Mouse (Mus musculus) olfactory bulb, adult 2 months (tissue): ENCODE data around the gene Csrnp3. TPM values are rescaled to one million over a fixed set of nuclear protein-coding genes. Genes with fewer than 3 reads are reported as not detected.

ENCODE experiments used
- H3K27ac ChIP-seq: fragments of 200-500 bp; 2 replicates; pipeline ENCODE4 v1.5.1; 2012; ENCODE audit warnings: low read depth, low read length; ENCODE audit not compliant: insufficient read depth
- H3K4me1 ChIP-seq: fragments of 200-500 bp; 2 replicates; pipeline ENCODE4 v1.6.1; 2012; ENCODE audit warnings: low read length; ENCODE audit not compliant: control insufficient read depth, insufficient read depth
- H3K4me3 ChIP-seq: fragments of 200-500 bp; 2 replicates; pipeline ENCODE4 v1.5.1; 2012; ENCODE audit warnings: mild to moderate bottlenecking, low read depth, low read length, moderate library complexity; ENCODE audit not compliant: insufficient read depth
- CTCF ChIP-seq: fragments of 200-500 bp; IDR thresholded peaks from 2 replicates; pipeline ENCODE4 v1.5.1; 2012; ENCODE audit warnings: low read depth, mild to moderate bottlenecking, low read length, moderate library complexity; ENCODE audit not compliant: insufficient read depth
- POLR2A ChIP-seq: fragments of 200-500 bp; IDR thresholded peaks from 2 replicates; pipeline ENCODE4 v1.6.1; 2012; ENCODE audit warnings: mild to moderate bottlenecking, low read depth, low read length, moderate library complexity; ENCODE audit not compliant: insufficient read depth
- WGBS: fragments of 180-500 bp; shearing (Covaris S2); methylation state at CpG from one replicate; pipeline ENCODE4 v1.1.7; 2018; 5-methylcytosine and 5-hydroxymethylcytosine counted together
- polyA plus RNA-seq: library from polyadenylated mRNA; stranded (reverse); fragments of >200 nt; gene quantifications from 2 replicates; pipeline ENCODE4 v1.2.4, GENCODE M21; 2012; ENCODE audit warnings: low replicate concordance; ENCODE audit not compliant: missing spikeins, insufficient read depth, insufficient read length

The Csrnp3 gene
- polyA plus RNA-seq, 1 experiment = not detected

DNA sequence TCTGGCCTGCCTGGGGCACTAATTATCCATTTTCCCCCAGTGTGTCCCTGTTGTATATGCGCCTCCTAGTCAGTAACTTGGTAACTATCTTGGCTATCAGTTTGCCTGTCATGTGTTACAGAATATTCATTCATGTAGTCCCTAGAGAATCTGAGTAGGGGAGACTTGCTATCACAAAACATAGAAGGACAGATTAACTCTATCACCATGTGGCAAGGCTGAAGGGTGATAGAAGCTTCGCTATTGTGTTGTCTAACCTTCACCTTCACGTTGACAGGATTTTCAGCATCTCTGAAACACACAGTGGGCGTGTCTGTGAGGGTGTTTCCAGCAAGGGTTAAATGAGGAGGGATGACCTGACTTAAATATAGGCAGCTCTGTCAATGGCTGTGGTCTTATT lies 140.1 kb downstream of the Csrnp3 start:
- TF ChIP-seq CTCF = no peak
- no peak for TF ChIP-seq POLR2A
- Histone ChIP-seq H3K4me3 (no peak overlapping the region), H3K4me1 (no peaks in the 10 kb centered on the region), H3K27ac (no peak overlapping the region)
- WGBS = 93% methylated on average over 4 of the region's 4 CpGs

DNA sequence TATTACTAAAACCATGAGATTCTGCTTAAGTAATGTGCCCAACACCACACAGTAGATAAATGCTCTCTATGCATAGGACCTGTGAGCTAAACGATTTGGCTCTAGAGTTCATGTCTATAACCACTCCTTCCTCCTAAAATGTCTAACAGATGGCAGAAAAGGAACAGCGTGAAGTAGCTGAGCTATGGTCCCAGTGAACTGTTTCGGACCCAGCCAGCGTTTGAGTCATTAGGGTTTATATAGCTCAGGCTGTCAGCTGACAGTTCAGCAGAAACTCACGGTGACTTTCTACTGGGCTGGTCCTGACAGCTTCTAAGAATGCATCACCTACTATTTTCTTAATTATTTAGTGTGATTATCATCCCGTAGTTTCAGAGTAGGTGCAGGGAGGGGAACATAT lies 141.5 kb downstream of the Csrnp3 start:
- WGBS = 44% methylated on average over 6 of the region's 6 CpGs
- TF ChIP-seq POLR2A (no peak), CTCF (no peak)
- H3K4me1 ChIP-seq = peaks cover under 1% of the 10 kb centered on the region; the same call in 1 of the 2 replicates
- no peak overlapping the region for H3K4me3 ChIP-seq
- H3K27ac ChIP-seq = no peak overlapping the region

DNA sequence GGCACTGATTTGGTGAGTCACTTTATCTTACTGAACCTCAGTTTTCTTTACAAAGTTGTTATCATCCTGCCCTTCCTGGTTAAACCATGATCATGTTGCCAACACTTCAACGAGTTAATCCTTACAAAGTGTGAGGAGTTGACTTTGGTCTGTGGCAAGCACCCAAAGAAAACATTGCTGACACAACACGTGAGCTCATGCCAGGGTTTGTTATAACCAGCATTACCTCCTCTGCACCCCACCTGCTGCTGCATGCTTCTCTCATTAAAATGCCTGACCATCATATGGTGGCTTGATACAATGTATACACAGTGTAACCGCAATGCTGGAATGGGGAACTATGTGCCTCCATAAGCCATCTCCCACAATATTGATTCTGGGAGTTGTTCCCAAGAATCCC lies 142.0 kb downstream of the Csrnp3 start:
- WGBS = 56% methylated on average over 3 of the region's 3 CpGs
- H3K27ac ChIP-seq = no peak overlapping the region
- H3K4me1 ChIP-seq = peaks cover 4% of the 10 kb centered on the region
- H3K4me3 ChIP-seq = no peak overlapping the region
- TF ChIP-seq CTCF (no peak), POLR2A (no peak)

DNA sequence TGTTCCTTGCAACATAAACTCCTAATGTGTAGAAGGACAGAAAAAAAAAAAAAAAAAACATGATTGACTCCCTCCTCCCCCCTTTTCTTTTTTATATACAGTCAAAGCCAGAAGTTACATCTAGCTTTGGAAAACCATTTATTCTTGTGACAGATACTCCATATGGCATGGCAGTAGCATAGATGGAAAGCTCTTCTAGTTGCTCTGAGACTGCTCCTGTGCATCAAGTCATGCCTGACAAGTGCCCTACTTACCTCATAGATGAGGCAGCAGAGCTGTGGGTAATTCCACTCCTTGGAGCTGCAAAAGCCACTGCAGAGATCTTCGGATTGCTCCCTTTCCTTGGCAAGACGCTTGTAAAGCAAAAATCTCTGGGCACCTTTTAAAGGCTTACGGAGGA lies 143.2 kb downstream of the Csrnp3 start:
- WGBS = 77% methylated on average over 3 of the region's 3 CpGs
- TF ChIP-seq CTCF = no peak
- TF ChIP-seq POLR2A = no peak
- H3K4me1 ChIP-seq = peaks cover 6% of the 10 kb centered on the region
- no peak overlapping the region for H3K27ac ChIP-seq
- no peak overlapping the region for H3K4me3 ChIP-seq

DNA sequence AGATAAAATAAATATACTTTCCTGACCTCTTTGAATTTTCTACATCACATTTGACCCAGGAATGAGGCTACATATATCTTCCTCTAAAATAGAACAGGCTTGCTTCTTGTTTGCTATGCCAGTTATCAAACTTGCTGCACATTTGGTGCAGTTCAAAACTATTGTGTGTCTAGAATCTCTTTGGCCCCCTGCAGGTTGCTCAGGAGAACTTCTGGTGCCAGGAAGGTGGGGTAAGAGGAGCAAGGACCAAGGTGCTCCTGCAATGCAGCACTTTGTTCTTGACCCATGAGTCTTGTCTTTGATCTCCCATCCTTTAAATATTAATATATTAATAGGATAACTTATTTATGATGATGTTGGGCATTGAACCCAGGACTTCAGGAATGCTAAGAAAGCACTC lies 144.5 kb downstream of the Csrnp3 start:
- Histone ChIP-seq H3K4me1 (peaks cover 8% of the 10 kb centered on the region), H3K27ac (no peak overlapping the region)
- TF ChIP-seq POLR2A (no peak), CTCF (no peak)

DNA sequence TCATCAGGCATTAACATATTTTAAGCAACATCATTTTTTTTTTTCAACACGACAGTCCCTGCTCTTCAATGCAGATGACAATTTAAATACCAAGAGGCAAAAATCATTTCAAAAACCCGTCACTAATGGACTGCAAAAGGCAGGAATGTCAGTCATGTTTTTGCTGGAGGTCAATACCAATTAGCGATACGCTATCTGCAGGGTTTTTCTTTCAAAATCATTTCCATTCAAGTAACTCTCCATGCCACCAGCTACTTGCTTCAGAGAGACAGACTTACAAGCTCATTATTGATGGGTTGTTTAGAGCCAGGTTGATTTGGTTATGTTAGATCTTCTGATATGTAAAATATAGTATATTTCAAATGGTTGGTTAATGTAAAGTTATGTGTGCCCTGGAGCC lies 145.2 kb downstream of the Csrnp3 start:
- TF ChIP-seq POLR2A (no peak), CTCF (no peak)
- no peak overlapping the region for H3K27ac ChIP-seq
- H3K4me1 ChIP-seq = peaks cover 8% of the 10 kb centered on the region
- WGBS = 86% methylated on average over 4 of the region's 4 CpGs
- H3K4me3 ChIP-seq = no peak overlapping the region

More for the DNA sequence above, 144.5 kb downstream of the Csrnp3 start:
- H3K4me3 ChIP-seq = no peak overlapping the region

DNA sequence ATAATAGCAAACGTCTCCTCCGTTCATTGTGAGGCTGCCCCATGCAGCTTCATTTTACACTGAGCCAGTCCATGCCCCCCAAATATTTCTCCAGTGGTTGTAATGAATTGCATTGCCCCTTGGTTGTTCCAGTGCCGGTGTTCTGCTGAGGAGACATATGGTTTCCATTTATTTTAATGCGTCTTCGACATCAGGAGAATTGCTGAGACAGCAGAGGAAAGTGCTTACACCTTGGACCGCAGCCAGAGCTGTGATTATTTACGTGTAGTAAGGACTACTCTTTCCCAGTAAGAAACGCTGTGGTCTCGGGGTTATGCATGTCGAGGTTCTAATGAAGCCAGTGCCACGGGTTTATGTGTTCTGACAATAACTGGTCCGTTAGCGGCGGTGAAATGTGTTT lies 147.8 kb downstream of the Csrnp3 start:
- H3K4me3 ChIP-seq = no peak overlapping the region
- peaks cover 8% of the 10 kb centered on the region for H3K4me1 ChIP-seq
- no peak overlapping the region for H3K27ac ChIP-seq
- TF ChIP-seq POLR2A (no peak), CTCF (no peak)
- 21% methylated on average over 14 of the region's 14 CpGs for WGBS

DNA sequence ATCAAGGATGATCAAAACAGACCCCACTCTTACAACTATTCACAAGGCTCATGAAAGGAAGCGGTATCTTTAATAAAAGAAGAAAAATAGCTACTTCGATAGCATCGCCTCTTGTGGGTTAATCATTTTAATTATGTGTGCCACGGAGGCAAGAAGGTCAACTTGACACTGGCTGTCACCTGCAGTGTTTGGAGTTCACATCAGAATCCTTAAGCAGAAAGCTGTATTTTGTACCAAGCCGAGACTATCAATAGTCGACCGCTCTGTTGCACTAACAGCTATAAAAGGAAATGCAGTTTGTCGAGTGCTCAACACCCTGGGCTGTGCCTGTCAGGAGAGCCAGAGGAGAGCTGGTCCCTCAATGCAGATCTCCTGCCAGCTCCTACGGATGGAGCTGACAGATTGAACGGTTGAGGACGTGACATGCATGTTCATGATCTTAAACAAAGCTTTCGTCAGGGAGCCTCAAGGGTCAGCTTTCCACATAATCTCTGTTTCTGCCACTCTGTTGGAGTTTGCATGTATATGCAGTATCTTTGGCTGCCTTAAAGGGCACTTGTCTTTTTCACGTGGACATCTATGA lies 149.4 kb downstream of the Csrnp3 start:
- TF ChIP-seq CTCF = no peak
- no peak for TF ChIP-seq POLR2A
- 30% methylated on average over 13 of the region's 13 CpGs for WGBS
- H3K4me1 ChIP-seq = peaks cover 8% of the 10 kb centered on the region
- H3K4me3 ChIP-seq = no peak overlapping the region
- no peak overlapping the region for H3K27ac ChIP-seq

DNA sequence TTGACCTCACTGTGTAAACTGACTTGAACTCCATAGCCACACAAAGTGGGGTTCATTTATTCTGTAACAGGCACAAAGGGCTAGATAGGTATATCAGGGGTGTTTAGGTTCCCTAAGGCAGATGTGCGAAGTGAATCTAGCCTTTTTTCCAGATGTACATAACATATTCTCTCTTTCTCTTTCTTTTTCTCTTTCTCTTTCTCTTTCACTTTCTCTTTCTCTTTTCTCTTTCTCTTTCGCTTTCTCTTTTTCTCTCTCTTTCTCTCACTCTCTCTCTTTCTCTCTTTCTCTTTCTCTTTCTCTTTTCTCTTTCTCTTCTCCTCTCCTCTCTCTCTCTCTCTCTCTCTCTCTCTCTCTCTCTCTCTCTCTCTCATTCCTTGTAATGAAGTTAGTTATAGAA lies 153.2 kb downstream of the Csrnp3 start:
- WGBS = 90% methylated on average over 2 of the region's 2 CpGs
- no peak overlapping the region for H3K4me3 ChIP-seq
- peaks cover 3% of the 10 kb centered on the region; the same call in 1 of the 2 replicates for H3K4me1 ChIP-seq
- TF ChIP-seq CTCF = no peak
- TF ChIP-seq POLR2A = no peak
- H3K27ac ChIP-seq = no peak overlapping the region
